Mouse (Mus musculus): Measurements from ENCODE around the gene Olfr1049.
"Not testable (repeated sequence)": the region's sequence is repeated elsewhere in the genome, so short reads cannot be mapped to it uniquely, and the experiment has no call there.

Gene Olfr1049

DNA sequence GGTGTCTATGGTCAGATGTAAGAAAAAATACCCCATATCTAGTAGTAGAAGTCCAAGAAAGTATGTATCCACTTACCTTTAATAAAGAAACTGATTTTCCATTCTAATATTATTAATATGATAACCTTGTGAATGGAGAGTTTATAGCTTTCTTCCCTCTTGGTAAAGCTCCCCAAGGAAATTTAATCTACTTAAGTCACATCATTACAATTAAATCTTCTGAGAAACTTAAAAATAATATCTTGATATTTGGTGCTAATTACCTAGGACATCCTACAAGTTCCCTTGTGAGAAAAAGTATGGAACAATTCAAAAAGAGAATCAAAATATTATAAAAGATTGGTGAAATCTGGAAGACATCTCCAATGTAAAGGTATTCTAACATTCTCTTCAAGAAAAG is at the start of gene Olfr1049:
TSS of gene Olfr1049 (minus strand) at position 101 of the 400 bp plus-strand sequence.
- DNase-seq (ENCODE audit: low spot score in 2 of 2), result not testable (repeated sequence)

DNA sequence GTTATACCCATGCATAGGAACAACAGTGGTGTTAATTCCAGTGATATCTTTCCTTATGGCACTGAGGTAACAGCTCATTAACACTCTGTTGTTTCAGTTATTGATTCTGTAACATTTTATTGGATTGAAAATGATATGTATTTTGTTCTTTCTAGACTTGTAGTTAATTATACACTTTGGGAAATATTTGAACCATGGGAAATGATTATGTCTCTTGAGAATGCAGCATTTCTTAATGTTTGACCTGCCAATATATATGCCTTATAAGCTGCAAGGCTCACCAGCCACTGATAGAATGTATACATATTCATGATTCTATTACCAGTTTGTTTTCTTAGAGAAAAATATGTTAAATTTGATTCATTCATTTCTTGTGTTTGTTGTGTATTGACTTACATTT is 34.0 kb upstream of the Olfr1049 start, which contains the start of gene Olfr1052:
TSS of gene Olfr1052 (plus strand) at position 301 of the 400 bp plus-strand sequence.
- no peak for DNase-seq (ENCODE audit: low spot score in 2 of 2)

- DNase-seq (ENCODE audit: low spot score in 2 of 2), result not testable (repeated sequence)
Measured at GRCm38 (mm10) chr2:86278988-86279387, 20.9 kb upstream of the Olfr1049 start, which contains the start of gene Olfr1051. Gene Olfr1051, minus strand, starts transcription at chr2:86279088.

- no peak for DNase-seq (ENCODE audit: low spot score in 2 of 2)
Measured at GRCm38 (mm10) chr2:86240189-86240588, 17.9 kb downstream of the Olfr1049 start, which contains the start of gene Olfr1048. Gene Olfr1048, minus strand, starts transcription at chr2:86240289.

DNA sequence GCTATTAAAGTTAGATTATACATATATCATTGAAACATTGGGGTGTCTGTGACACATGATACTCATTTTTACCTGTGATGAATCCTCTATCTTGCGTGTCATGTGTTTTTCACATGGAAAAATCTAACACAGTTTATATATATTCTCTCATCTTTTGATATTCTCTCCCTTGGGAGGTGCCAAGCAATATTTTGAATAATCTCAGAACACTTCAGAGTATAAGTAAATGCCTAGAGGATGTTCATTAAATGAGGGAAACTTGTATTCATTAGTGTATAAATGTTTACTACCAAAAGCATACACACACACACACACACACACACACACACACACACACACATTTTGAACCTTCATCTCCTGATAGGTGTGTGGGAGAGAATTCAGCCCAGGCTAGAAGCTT is 26.8 kb downstream of the Olfr1049 start, which contains the start of gene Olfr1047:
TSS of gene Olfr1047 (minus strand) at position 101 of the 400 bp plus-strand sequence.
- no peak for DNase-seq (ENCODE audit: low spot score in 2 of 2)

DNA sequence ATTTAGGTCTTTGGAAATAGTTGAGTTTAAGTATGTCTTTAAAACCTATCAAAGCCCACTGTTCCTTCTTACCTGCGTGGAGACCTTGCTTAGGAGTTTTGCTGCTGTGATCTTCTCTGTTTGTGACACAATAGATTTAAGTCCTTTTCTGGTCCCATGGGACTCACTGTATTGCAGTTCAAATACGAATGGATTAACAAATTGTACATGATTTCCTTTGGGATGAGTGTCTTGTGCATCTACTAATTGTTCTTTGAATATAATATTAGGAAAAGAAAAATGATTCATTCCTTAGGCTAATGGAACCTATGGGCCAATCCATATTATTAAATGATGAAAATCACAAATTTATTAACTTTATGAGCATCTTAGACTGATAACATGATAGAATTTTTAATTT is 38.9 kb downstream of the Olfr1049 start, which contains the start of gene Olfr1046:
TSS of gene Olfr1046 (minus strand) at position 101 of the 400 bp plus-strand sequence.
- no peak for DNase-seq (ENCODE audit: low spot score in 2 of 2)
